Mouse (Mus musculus) testis, adult 2 months (tissue): Measurements from ENCODE around the gene Dvl2. TPM values are rescaled to one million over a fixed set of nuclear protein-coding genes. Genes with fewer than 3 reads are reported as not detected.

ENCODE experiments used
- H3K27ac ChIP-seq: fragments of 200-500 bp; 2 replicates; pipeline ENCODE4 v1.5.1; 2012; ENCODE audit warnings: low read depth, low read length; ENCODE audit not compliant: control insufficient read depth, insufficient read depth
- H3K27me3 ChIP-seq: fragments of 200-500 bp; 2 replicates; pipeline ENCODE4 v1.6.1; 2012; ENCODE audit warnings: mild to moderate bottlenecking, low read length, moderate library complexity; ENCODE audit not compliant: control insufficient read depth, insufficient read depth
- H3K36me3 ChIP-seq: fragments of 200-500 bp; 2 replicates; pipeline ENCODE4 v1.6.1; 2012; ENCODE audit warnings: mild to moderate bottlenecking, low read length; ENCODE audit not compliant: control insufficient read depth, insufficient read depth
- H3K4me1 ChIP-seq: fragments of 200-500 bp; 2 replicates; pipeline ENCODE4 v1.6.1; 2012; ENCODE audit warnings: low read length; ENCODE audit not compliant: control insufficient read depth, insufficient read depth
- H3K4me3 ChIP-seq: fragments of 200-500 bp; 2 replicates; pipeline ENCODE4 v1.5.1; 2012; ENCODE audit warnings: low read depth, mild to moderate bottlenecking, low read length, moderate library complexity, mixed read lengths; ENCODE audit not compliant: control insufficient read depth
- CTCF ChIP-seq: fragments of 200-500 bp; IDR thresholded peaks from 2 replicates; pipeline ENCODE4 v1.5.1; 2012; ENCODE audit warnings: low read depth, mild to moderate bottlenecking, inconsistent platforms, low read length, moderate library complexity; ENCODE audit not compliant: control insufficient read depth, insufficient read depth, insufficient replicate concordance
- POLR2A ChIP-seq: fragments of 200-500 bp; IDR thresholded peaks from 2 replicates; pipeline ENCODE4 v1.6.1; 2012; ENCODE audit warnings: low read depth, mild to moderate bottlenecking, inconsistent platforms, low read length, moderate library complexity; ENCODE audit not compliant: control insufficient read depth
- polyA plus RNA-seq: library from polyadenylated mRNA; depleted of rRNA; stranded (reverse); fragments of >200 nt; gene quantifications from 2 replicates; pipeline ENCODE4 v1.2.3, GENCODE M21; 2012

Gene Dvl2
- polyA plus RNA-seq, 1 experiment, result 16.4 TPM

GRCm38 (mm10) chr11:70029829-70030550 is 29.6 kb downstream of the Dvl2 start:
- Histone ChIP-seq H3K4me3 (no peak overlapping the region), H3K36me3 (no peaks in the 10 kb centered on the region), H3K27ac (no peak overlapping the region), H3K4me1 (peaks cover 35% of the 10 kb centered on the region), H3K27me3 (no peaks in the 10 kb centered on the region)
- no peak for TF ChIP-seq POLR2A
- no peak for TF ChIP-seq CTCF

- Histone ChIP-seq H3K36me3 (no peaks in the 10 kb centered on the region), H3K4me3 (no peak overlapping the region), H3K27me3 (no peaks in the 10 kb centered on the region), H3K27ac (no peak overlapping the region), H3K4me1 (peaks cover 35% of the 10 kb centered on the region)
- TF ChIP-seq CTCF (no peak), POLR2A (no peak)
These were observed 30.4 kb downstream of the Dvl2 start for GRCm38 (mm10) chr11:70030651-70031320.

GRCm38 (mm10) chr11:70031321-70031670 is 30.9 kb downstream of the Dvl2 start:
- Histone ChIP-seq H3K4me3 (no peak overlapping the region), H3K4me1 (peaks cover 32% of the 10 kb centered on the region), H3K27ac (no peak overlapping the region), H3K27me3 (no peaks in the 10 kb centered on the region), H3K36me3 (no peaks in the 10 kb centered on the region)
- TF ChIP-seq CTCF (no peak), POLR2A (no peak)

GRCm38 (mm10) chr11:70038174-70038573 is 37.8 kb downstream of the Dvl2 start:
- TF ChIP-seq POLR2A, result no peak
- TF ChIP-seq CTCF, result no peak
- Histone ChIP-seq H3K27ac (no peak overlapping the region), H3K4me3 (no peak overlapping the region), H3K27me3 (no peaks in the 10 kb centered on the region), H3K36me3 (no peaks in the 10 kb centered on the region), H3K4me1 (peaks cover 8% of the 10 kb centered on the region)

- Histone ChIP-seq H3K4me1 (peaks cover 8% of the 10 kb centered on the region), H3K36me3 (no peaks in the 10 kb centered on the region), H3K27me3 (no peaks in the 10 kb centered on the region), H3K4me3 (no peak overlapping the region), H3K27ac (no peak overlapping the region)
- TF ChIP-seq POLR2A (no peak), CTCF (no peak)
These were observed 39.2 kb downstream of the Dvl2 start for GRCm38 (mm10) chr11:70039631-70040030.

- TF ChIP-seq CTCF (no peak), POLR2A (no peak)
- Histone ChIP-seq H3K27ac (no peak overlapping the region), H3K4me3 (no peak overlapping the region), H3K4me1 (peaks cover 8% of the 10 kb centered on the region), H3K27me3 (no peaks in the 10 kb centered on the region), H3K36me3 (no peaks in the 10 kb centered on the region)
These were observed 39.8 kb downstream of the Dvl2 start for GRCm38 (mm10) chr11:70040184-70040583.

GRCm38 (mm10) chr11:70042309-70043085 is 42.1 kb downstream of the Dvl2 start:
- peaks cover 8% of the 10 kb centered on the region for H3K4me1 ChIP-seq
- H3K36me3 ChIP-seq, result no peaks in the 10 kb centered on the region

GRCm38 (mm10) chr11:70043665-70044064 is 43.3 kb downstream of the Dvl2 start:
- Histone ChIP-seq H3K4me1 (peaks cover 8% of the 10 kb centered on the region), H3K36me3 (no peaks in the 10 kb centered on the region), H3K27ac (no peak overlapping the region), H3K4me3 (no peak overlapping the region), H3K27me3 (no peaks in the 10 kb centered on the region)
- TF ChIP-seq POLR2A (no peak), CTCF (no peak)

More at GRCm38 (mm10) chr11:70042309-70043085, 42.1 kb downstream of the Dvl2 start:
- no peak overlapping the region for H3K4me3 ChIP-seq
- H3K27me3 ChIP-seq, result no peaks in the 10 kb centered on the region
- TF ChIP-seq CTCF (no peak), POLR2A (no peak)
- no peak overlapping the region for H3K27ac ChIP-seq
